Mouse (Mus musculus): Measurements from ENCODE around the gene Cd300ld5. TPM values are rescaled to one million over a fixed set of nuclear protein-coding genes. Genes with fewer than 3 reads are reported as not detected.

Cd300ld5 gene
- total and polyA plus RNA-seq, 2 experiments: 0.18 TPM; not detected in 1

DNA sequence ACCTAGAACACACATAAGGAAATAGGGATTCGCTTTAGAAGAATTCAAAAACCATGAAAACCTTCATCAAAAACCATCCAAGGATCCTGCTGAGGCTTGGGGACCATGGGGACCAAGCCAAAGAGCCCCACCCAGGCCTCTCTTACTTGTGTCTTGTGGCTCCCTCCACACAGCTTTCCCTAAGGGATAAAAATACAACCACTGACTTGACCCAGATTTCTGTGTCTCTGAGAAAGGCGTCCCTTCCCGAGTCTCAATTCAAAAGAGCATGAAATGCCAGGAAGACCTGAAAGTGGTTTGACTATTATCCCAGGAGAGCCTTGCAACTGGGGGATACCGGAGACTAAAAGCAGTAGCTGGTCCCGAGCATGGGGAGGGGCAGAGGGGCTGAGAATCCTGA, 35.4 kb upstream of the Cd300ld5 start:
- H3K4me3 ChIP-seq (ENCODE audit: insufficient read depth, low read depth, low read length): no peak overlapping the region
- WGBS: 83% methylated on average over 5 of the region's 5 CpGs
- no peaks in the 10 kb centered on the region for H3K36me3 ChIP-seq (ENCODE audit: control insufficient read depth, insufficient read depth, low read length)
- H3K79me2 ChIP-seq (ENCODE audit: control insufficient read depth, insufficient read depth, low read length): no peaks in the 10 kb centered on the region
- no peak overlapping the region for H3K9ac ChIP-seq (ENCODE audit: low read depth, low read length)
- H3K27ac ChIP-seq (replicated peaks; ENCODE audit: insufficient read depth, low read depth, low read length): no peak overlapping the region
- TF ChIP-seq CTCF (IDR thresholded peaks at IDR 0.05; ENCODE audit: low read depth, low read length) (no peak), POLR2A (IDR thresholded peaks at IDR 0.05; ENCODE audit: extremely low read depth, insufficient read depth, low read length) (no peak)
- H3K27me3 ChIP-seq (ENCODE audit: control insufficient read depth, insufficient read depth, low read length): 0 out of 2 replicates have a peak, but pooled peaks cover 6% of the 10 kb centered on the region
- no peaks in the 10 kb centered on the region for H3K4me1 ChIP-seq (ENCODE audit: control insufficient read depth, insufficient read depth, low read length)
- DNase-seq (ENCODE audit: extremely low read depth, low read depth, low spot score): no peak

DNA sequence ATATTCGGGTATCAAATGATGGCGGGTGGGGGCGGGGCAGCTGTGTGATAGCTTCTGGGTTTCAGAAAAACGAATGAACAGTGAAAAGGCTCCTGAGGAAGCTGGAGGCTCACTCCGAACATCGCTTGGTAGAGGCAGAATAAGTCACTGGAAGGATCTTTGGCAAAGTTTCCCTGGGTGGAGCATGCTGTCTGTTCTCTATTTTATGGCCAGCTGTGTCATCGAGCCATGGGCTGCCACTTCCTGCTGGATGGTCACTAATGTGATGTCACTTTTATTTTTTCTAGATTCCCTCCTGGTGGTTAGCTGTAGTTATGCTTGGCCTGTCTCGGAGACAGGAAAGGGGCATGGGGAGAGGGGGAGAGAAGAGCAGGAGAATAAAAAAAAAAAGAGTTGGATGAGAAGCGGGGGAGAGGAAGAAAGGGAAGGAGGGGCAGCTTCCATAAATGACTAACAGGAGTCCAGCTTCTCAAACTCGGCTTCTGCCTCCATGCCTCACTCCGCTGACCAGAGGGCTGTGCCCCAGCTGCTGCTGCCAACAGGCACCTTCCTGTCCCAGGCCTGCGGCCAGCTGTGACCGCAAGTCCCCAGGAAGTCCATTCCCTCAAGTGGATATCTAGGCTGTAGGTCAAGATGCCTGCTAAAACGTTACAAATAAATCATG, 34.2 kb upstream of the Cd300ld5 start:
- WGBS: 48% methylated on average over 14 of the region's 14 CpGs
- 0 out of 2 replicates have a peak, but pooled peaks cover 6% of the 10 kb centered on the region for H3K27me3 ChIP-seq (ENCODE audit: control insufficient read depth, insufficient read depth, low read length)
- TF ChIP-seq POLR2A (IDR thresholded peaks at IDR 0.05; ENCODE audit: extremely low read depth, insufficient read depth, low read length): no peak
- TF ChIP-seq CTCF (IDR thresholded peaks at IDR 0.05; ENCODE audit: low read depth, low read length): no peak
- DNase-seq (ENCODE audit: extremely low read depth, low read depth, low spot score): peak; percentile 38
- H3K79me2 ChIP-seq (ENCODE audit: control insufficient read depth, insufficient read depth, low read length): no peaks in the 10 kb centered on the region
- no peaks in the 10 kb centered on the region for H3K4me1 ChIP-seq (ENCODE audit: control insufficient read depth, insufficient read depth, low read length)
- H3K4me3 ChIP-seq (ENCODE audit: insufficient read depth, low read depth, low read length): no peak overlapping the region
- H3K9ac ChIP-seq (ENCODE audit: low read depth, low read length): peak overlapping the region; percentile 38; the same call in 1 of the 2 replicates
- H3K36me3 ChIP-seq (ENCODE audit: control insufficient read depth, insufficient read depth, low read length): no peaks in the 10 kb centered on the region
- H3K27ac ChIP-seq (replicated peaks; ENCODE audit: insufficient read depth, low read depth, low read length): peak overlapping the region; percentile 49; the same call in 1 of the 2 replicates

DNA sequence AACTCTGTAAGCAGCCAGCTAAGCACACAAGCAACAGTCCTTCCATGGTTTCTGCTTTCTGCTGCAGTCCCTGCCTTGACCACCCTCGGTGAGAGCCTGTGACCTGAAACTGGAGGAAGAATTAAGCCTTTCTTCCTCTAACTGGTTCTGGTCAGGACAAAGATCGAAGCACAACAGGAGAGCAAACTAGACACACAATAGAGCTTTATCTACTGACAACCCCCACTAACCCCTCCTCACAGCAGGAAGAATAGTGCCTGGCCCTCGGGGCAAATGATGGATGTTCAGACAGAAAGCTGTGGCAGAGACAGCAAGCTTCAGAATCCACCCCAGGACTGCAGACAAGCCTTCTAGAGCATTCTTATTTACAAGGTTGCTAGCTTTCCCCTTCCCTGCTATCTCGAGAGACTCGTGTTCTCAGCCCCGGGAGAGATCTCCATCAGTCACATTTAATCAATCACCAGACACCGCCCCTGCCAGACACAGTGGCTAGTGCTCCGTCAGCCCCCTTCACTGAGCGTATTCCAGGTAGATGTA, 33.5 kb upstream of the Cd300ld5 start:
- no peak overlapping the region for H3K27ac ChIP-seq (replicated peaks; ENCODE audit: insufficient read depth, low read depth, low read length)
- H3K4me1 ChIP-seq (ENCODE audit: control insufficient read depth, insufficient read depth, low read length): no peaks in the 10 kb centered on the region
- no peak for DNase-seq (ENCODE audit: extremely low read depth, low read depth, low spot score)
- 28% methylated on average over 9 of the region's 9 CpGs for WGBS
- H3K4me3 ChIP-seq (ENCODE audit: insufficient read depth, low read depth, low read length): no peak overlapping the region
- no peaks in the 10 kb centered on the region for H3K79me2 ChIP-seq (ENCODE audit: control insufficient read depth, insufficient read depth, low read length)
- H3K27me3 ChIP-seq (ENCODE audit: control insufficient read depth, insufficient read depth, low read length): 0 out of 2 replicates have a peak, but pooled peaks cover 6% of the 10 kb centered on the region
- no peaks in the 10 kb centered on the region for H3K36me3 ChIP-seq (ENCODE audit: control insufficient read depth, insufficient read depth, low read length)
- H3K9ac ChIP-seq (ENCODE audit: low read depth, low read length): no peak overlapping the region
- no peak for TF ChIP-seq CTCF (IDR thresholded peaks at IDR 0.05; ENCODE audit: low read depth, low read length)
- no peak for TF ChIP-seq POLR2A (IDR thresholded peaks at IDR 0.05; ENCODE audit: extremely low read depth, insufficient read depth, low read length)

DNA sequence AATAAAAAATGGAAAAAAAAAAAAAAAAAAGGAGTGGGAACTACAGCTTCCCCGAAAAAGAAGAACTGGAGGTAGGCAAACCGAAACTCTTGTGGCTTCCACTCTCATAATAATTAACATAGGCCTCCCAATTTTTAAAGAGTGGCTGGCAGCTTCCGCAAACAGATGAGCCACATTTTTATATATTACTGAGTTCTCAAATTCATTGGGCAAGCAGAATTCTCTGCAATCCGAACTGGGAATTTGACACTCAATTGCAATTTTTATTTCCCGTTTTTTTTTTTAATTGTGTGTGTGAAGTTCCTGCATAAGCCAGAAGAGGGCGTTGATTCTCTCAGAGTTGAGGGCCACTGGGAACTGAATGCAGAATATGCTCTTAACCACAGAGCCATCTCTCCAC, 29.2 kb upstream of the Cd300ld5 start:
- 65% methylated on average over 6 of the region's 6 CpGs for WGBS
- Histone ChIP-seq H3K27me3 (ENCODE audit: control insufficient read depth, insufficient read depth, low read length) (peaks cover 12% of the 10 kb centered on the region; the same call in 1 of the 2 replicates), H3K9ac (ENCODE audit: low read depth, low read length) (no peak overlapping the region), H3K36me3 (ENCODE audit: control insufficient read depth, insufficient read depth, low read length) (no peaks in the 10 kb centered on the region), H3K4me3 (ENCODE audit: insufficient read depth, low read depth, low read length) (no peak overlapping the region), H3K4me1 (ENCODE audit: control insufficient read depth, insufficient read depth, low read length) (no peaks in the 10 kb centered on the region), H3K79me2 (ENCODE audit: control insufficient read depth, insufficient read depth, low read length) (no peaks in the 10 kb centered on the region), H3K27ac (replicated peaks; ENCODE audit: insufficient read depth, low read depth, low read length) (no peak overlapping the region)
- no peak for TF ChIP-seq POLR2A (IDR thresholded peaks at IDR 0.05; ENCODE audit: extremely low read depth, insufficient read depth, low read length)
- no peak for TF ChIP-seq CTCF (IDR thresholded peaks at IDR 0.05; ENCODE audit: low read depth, low read length)
- peak; percentile 39 for DNase-seq (ENCODE audit: extremely low read depth, low read depth, low spot score)

DNA sequence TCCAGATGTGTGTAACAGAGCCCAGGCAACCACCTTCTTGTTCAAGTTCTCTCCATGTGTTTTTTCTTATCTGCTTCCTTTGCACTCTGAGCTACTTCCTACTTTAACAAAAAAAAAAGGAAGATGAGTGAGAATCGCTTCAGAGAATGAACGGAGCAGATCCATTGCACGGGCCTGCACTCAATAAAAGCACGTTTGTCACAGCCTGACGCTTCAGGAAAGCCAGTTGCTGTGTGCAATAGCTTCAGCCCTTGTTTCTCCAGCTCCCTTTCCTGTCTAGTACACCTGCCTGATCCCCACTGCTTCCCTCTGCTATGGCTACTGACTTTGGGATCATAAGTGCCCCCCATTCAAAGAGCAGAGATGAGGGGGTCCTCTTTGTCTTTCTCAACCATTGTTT, 24.5 kb upstream of the Cd300ld5 start, which contains the start of gene Cd300e:
Cd300e (minus strand) TSS at position 101 of the 400 bp plus-strand sequence.
- Histone ChIP-seq H3K27me3 (ENCODE audit: control insufficient read depth, insufficient read depth, low read length) (peaks cover 6% of the 10 kb centered on the region), H3K36me3 (ENCODE audit: control insufficient read depth, insufficient read depth, low read length) (no peaks in the 10 kb centered on the region), H3K4me3 (ENCODE audit: insufficient read depth, low read depth, low read length) (no peak within 1 kb of the TSS), H3K79me2 (ENCODE audit: control insufficient read depth, insufficient read depth, low read length) (no peaks in the 10 kb centered on the region), H3K4me1 (ENCODE audit: control insufficient read depth, insufficient read depth, low read length) (no peaks in the 10 kb centered on the region), H3K27ac (replicated peaks; ENCODE audit: insufficient read depth, low read depth, low read length) (0 out of 2 replicates have a peak within 1 kb of the TSS, but pooled peaks have one; percentile 12), H3K9ac (ENCODE audit: low read depth, low read length) (no peak within 1 kb of the TSS)
- TF ChIP-seq CTCF (IDR thresholded peaks at IDR 0.05; ENCODE audit: low read depth, low read length) (no peak), POLR2A (IDR thresholded peaks at IDR 0.05; ENCODE audit: extremely low read depth, insufficient read depth, low read length) (no peak)
- 61% methylated on average over 5 of the region's 5 CpGs for WGBS
- no peak for DNase-seq (ENCODE audit: extremely low read depth, low read depth, low spot score)

DNA sequence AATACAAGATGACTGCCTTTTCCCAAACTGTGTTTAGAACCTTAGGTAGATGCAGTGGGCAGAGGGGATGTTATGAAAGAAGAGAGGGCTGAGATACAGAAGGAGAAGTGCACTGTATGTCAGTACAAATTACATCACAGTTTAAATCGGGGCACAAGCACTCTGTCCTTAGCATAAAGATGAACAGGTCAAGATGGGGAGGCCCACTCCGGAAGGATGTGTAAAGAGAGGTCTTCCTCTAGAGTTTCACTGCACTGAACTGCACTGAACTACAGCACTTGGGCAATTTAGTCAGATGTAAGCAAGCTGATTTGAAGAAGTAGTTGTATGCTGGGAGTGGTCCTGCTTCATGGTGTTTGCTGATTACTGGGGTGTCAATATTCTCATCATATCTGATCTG, 22.2 kb upstream of the Cd300ld5 start:
- TF ChIP-seq POLR2A (IDR thresholded peaks at IDR 0.05; ENCODE audit: extremely low read depth, insufficient read depth, low read length): no peak
- no peak for TF ChIP-seq CTCF (IDR thresholded peaks at IDR 0.05; ENCODE audit: low read depth, low read length)
- no peak overlapping the region for H3K9ac ChIP-seq (ENCODE audit: low read depth, low read length)
- DNase-seq (ENCODE audit: extremely low read depth, low read depth, low spot score): peak; percentile 24
- no peaks in the 10 kb centered on the region for H3K4me1 ChIP-seq (ENCODE audit: control insufficient read depth, insufficient read depth, low read length)
- no peak overlapping the region for H3K27ac ChIP-seq (replicated peaks; ENCODE audit: insufficient read depth, low read depth, low read length)
- no peaks in the 10 kb centered on the region for H3K36me3 ChIP-seq (ENCODE audit: control insufficient read depth, insufficient read depth, low read length)
- H3K27me3 ChIP-seq (ENCODE audit: control insufficient read depth, insufficient read depth, low read length): peaks cover 3% of the 10 kb centered on the region
- WGBS: 77% methylated on average over 2 of the region's 2 CpGs
- no peak overlapping the region for H3K4me3 ChIP-seq (ENCODE audit: insufficient read depth, low read depth, low read length)
- H3K79me2 ChIP-seq (ENCODE audit: control insufficient read depth, insufficient read depth, low read length): no peaks in the 10 kb centered on the region
